Mouse (Mus musculus) granulocyte monocyte progenitor cell, adult 5-6 weeks (primary cell): ENCODE measurements at regions not wholly inside any gene's neighbourhood (a gene's known extent, or its start where the extent isn't known, plus 50 kb on each side); places are given as distances from the start of the nearest gene placed in this dataset.
A peak's percentile ranks its signal among the peaks of the same experiment; 100 is the strongest.

Experiments
- ATAC-seq: replicated peaks from 2 replicates; pipeline ENCODE4 v1.8.0; 2016; ENCODE audit warnings: mild to moderate bottlenecking, moderate TSS enrichment, inconsistent platforms; ENCODE audit not compliant: poor library complexity, severe bottlenecking

DNA sequence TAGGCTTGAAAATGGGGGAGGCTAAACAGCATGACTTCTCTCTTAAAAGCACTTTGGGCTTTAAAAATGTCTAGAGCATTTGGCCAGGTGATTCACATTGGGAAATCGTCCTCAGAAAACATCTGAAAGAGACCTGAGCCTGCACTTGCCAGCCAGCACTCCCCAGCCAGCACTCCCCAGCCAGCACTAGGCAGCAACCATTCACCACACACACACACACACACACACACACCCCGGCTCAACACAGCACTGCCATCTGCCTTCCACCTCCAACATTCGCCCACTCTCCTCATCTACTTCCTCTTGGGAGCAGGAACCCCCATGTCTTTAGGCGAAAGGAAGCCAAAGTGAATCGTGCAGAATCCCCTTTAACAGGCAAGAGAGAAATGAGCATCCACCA, 85.4 kb downstream of the Atp23 start:
- peak; percentile 51 for ATAC-seq

GRCm38 (mm10) chr10:126814968-126815367, 86.2 kb downstream of the Atp23 start:
- no peak for ATAC-seq

- ATAC-seq, result peak; percentile 80
Measured at GRCm38 (mm10) chr10:126813051-126813593, 88.0 kb downstream of the Atp23 start.

GRCm38 (mm10) chr10:126812243-126812755, 88.9 kb downstream of the Atp23 start:
- peak; percentile 23; the same call in 1 of the 2 replicates for ATAC-seq

GRCm38 (mm10) chr10:126810346-126811095, 90.6 kb downstream of the Atp23 start:
- ATAC-seq, result no peak

- ATAC-seq, result 0 out of 2 replicates have a peak, but pooled peaks have one; percentile 10
Measured at GRCm38 (mm10) chr10:126809587-126809986, 91.6 kb downstream of the Atp23 start.

GRCm38 (mm10) chr10:126806881-126807280, 94.3 kb downstream of the Atp23 start:
- no peak for ATAC-seq

DNA sequence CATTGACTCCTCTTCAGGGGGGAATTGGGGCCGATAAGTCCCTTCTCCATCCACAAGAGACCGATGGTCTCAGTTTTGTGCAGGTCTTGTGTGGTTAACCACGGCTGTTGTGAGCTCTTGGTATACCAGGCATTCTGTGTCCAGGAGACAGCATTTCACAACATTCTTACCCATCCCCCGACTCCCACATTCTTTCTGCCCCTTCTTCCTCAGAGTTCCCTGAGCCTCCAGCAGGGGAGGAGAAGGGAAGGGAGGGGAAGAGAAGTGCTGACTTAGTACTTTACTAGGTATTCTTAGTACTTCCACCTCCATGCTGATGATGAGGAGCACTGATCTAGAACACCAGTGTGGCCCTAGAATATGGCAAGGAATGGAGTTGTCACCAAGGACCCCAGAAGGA, 98.4 kb downstream of the Atp23 start:
- ATAC-seq, result peak; percentile 49

DNA sequence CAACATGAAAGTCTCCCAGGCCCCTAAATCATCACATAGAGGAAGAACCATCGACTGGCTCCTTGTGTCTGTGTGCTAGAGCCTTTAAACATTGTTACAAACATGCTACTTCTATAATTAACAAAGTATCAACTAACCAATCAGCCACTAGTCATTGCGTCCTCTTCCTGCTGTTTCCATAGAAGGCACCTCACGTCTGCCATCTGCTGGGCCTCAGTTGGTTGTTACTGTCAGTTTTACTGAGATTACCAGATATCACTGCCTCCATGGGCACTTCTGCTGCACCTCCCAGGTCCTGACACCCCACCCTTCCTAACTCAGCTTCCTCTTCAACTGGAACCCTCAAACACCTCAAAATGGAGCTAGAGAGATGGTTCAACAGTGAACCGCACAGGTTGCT, 101.8 kb downstream of the Atp23 start:
- ATAC-seq, result peak; percentile 54

- no peak for ATAC-seq
Measured at GRCm38 (mm10) chr10:126793136-126793535, 108.0 kb downstream of the Atp23 start.

GRCm38 (mm10) chr10:126792371-126792835, 108.8 kb downstream of the Atp23 start:
- ATAC-seq, result no peak

DNA sequence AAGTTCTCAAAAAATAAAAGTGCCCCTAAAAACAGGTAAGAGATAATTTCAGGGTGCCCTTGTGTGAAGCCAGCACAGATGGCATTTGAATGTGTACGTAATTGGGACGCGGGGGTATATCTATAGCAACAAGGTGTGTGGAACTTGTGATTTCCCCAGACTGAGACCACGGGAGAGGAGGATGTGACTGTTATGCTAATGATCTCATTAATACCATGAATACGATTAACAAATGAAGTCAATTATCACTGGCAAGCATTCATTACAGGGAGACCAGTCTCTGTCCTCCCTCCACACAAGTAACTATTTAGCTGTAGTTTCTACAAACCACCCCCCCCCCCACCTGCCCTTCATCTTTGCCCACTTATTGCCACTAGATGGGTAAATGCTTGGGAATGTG, 112.9 kb downstream of the Atp23 start:
- no peak for ATAC-seq

GRCm38 (mm10) chr10:126783161-126783560, 118.0 kb downstream of the Atp23 start:
- ATAC-seq, result no peak

GRCm38 (mm10) chr10:126776603-126777002, 124.6 kb downstream of the Atp23 start:
- no peak for ATAC-seq

DNA sequence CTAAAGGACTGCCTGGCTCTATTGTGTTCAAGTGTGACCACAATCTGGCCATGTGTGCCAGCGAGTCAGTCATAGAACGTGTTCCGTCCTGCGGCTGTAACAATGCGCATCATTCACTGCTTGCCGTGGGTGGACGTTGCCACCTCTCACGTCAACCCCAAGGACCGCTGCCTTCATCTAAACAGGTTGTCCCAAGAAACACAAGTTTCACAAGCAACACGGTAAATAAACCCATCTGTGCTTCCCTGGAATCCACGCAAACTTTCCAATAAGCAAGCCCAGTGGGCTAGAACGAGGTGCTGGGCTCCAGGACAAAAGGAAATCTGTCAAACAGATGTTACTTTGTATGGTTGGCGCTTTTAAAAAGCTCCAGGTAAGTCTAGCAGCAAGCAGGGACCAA, 125.2 kb downstream of the Atp23 start:
- ATAC-seq, result no peak

DNA sequence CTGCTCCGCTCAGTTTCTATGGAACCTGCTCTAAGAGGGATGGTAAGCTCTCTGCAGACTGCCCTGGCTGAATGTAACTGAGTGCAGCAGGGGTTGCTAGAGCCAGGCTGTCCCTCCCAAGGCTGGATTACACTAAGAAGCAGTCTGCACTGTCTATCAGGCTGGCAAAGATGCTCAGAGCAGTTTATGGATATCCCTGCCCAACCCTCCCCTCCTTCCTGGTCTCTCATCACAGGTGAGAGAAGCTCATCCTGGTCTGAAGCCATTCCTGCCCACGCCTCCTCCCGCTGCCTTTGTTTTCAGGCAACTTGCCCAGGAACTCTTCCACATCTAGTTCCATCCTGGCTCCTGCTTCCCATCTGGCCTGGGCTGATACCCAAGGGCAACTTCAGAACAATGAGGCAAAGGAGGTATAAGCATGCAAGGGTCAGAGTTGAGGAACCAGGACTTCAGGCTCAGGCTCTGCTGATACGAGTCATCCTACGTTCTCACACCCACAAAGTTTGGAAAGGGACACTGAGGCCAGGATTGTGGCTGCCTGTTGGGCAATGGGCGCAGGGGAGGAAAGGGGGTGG, 130.6 kb downstream of the Atp23 start:
- ATAC-seq, result no peak

GRCm38 (mm10) chr10:126765648-126766047, 135.5 kb downstream of the Atp23 start:
- ATAC-seq, result no peak

- ATAC-seq, result no peak
Measured at GRCm38 (mm10) chr10:126764740-126765139, 136.4 kb downstream of the Atp23 start.

DNA sequence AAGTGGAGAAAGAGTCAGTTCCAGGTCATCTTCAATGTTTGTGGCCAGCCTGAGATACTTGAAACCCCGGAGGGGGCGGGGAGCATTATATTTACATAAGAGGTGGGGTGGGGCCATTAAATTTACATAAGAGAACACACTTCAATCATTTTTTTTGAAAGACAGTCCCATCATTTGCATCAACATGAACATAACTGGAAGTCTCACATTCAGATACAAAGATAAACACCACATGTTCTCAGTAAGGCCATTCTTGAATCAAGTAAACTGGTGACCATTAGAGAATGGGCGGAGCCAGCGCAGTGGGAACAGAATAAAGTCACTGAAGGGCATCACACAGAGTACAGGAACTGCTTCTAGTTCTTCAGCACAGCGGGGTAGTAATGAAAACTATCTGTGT, 137.2 kb downstream of the Atp23 start:
- no peak for ATAC-seq

DNA sequence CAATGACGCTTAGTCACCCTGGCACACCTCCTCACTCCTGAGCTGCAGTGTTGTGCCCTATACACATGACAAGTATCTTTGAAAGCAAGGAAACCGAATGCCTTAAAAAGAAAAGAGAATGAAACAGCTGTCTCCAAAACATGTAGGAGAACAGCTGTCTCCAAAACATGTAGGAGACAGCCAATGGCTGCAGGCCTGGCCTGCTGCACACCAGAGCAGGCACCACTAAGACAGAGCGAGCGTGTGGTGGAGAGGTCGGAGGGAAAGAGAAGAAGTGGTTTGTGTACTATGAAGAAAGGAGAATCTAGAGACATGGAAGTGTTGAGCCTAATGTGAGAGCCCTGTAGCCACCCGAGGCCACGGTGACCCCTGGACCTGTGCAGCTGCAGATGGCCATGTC, 142.5 kb downstream of the Atp23 start:
- ATAC-seq, result no peak

DNA sequence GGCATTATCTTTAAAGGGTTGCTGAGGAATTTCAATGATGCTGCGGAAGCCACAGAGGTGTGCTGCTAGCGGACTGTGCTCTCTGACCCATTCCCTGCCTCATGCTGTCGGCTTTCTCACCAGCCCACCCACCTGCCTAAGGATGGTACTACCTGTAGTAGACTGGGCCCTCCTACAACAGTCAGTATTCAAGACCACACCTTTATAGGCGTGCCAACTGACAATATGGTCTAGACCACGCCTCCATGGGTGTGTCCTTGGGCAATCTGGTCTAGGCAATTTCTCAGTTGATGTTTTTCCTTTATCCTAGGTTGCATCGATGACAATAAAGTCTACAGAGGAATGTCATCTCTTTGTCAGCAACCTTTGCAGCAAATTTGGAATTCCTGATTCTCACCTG, 148.0 kb downstream of the Atp23 start:
- ATAC-seq, result no peak
